Mouse (Mus musculus): ENCODE data around the gene Rrh. TPM values are rescaled to one million over a fixed set of nuclear protein-coding genes. Genes with fewer than 3 reads are reported as not detected.

The Rrh gene
- 0.37 and 1.5 TPM in 2 replicates for total RNA-seq (2017)

DNA sequence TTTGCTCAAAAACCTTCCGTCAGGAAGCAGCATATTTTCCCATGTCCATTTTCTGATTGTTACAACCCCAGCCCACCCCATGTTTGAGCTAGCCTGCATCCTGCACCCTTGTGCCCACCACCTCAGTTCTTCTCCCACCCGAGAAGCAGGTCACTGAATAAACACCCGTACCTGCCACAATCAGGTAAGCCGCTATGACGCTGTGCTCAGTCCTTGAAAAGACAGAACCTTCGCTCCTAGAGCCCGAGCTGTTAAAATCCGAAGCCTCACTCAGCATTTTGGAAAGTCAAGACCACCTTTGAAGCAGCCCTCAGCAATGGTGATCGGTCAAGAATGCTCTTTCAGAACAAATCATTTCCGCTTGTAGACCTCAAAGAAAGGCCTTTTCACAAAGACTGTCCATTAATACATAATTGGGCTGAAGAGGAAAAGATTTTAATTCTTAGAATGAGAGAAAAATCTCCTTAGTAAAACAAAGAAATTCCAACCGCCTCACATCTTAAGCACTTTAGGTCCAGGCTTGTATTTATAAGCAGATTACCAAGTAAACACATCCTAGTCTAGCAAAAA lies at the start of gene Rrh:
Gene Rrh, minus strand, starts transcription at position 382 of the 570 bp plus-strand sequence.
- ATAC-seq (ENCODE audit: extremely low read depth, insufficient number of reproducible peaks, low FRiP score, poor library complexity, severe bottlenecking), result no peak

DNA sequence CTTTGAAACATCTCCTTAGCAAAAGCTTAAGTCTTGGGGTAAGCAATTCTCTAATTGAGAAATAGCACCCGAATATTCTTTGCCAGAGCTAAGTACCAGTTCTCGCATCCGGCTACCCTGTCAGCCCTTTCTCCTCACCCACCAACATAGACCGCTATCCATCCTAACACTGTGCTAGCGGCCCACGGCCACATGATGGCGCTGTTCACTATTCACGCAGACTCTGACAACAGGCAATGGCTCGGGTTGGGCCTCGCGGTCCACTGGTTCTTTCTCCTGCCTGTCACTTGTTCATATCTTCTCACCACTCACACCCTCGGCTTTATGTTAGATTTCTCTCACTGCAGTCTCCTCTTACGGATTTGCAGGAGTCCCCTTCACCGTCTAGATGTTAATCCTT lies 41.3 kb upstream of the Rrh start:
- peak; percentile 58; the same call in 1 of the 2 replicates for ATAC-seq (ENCODE audit: extremely low read depth, insufficient number of reproducible peaks, low FRiP score, poor library complexity, severe bottlenecking)

DNA sequence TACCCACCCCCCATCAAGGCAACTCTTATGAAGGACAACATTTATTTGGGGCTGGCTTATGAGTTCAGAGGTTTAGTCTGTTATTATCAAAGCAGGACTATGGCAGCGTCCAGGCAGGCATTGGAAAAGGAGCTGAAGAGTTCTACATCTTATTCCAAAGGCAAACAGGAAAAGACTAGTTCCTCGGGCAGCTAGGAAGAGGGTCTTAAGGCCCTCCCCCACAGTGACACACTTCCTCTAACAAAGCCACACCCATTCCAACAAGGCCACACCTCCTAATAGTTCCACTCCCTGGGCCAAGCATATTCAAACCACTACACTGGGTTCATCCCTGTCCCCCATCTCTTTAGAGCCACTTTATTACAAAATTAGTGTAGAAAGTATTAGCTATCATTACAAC lies 40.2 kb upstream of the Rrh start:
- no peak for ATAC-seq (ENCODE audit: extremely low read depth, insufficient number of reproducible peaks, low FRiP score, poor library complexity, severe bottlenecking)

DNA sequence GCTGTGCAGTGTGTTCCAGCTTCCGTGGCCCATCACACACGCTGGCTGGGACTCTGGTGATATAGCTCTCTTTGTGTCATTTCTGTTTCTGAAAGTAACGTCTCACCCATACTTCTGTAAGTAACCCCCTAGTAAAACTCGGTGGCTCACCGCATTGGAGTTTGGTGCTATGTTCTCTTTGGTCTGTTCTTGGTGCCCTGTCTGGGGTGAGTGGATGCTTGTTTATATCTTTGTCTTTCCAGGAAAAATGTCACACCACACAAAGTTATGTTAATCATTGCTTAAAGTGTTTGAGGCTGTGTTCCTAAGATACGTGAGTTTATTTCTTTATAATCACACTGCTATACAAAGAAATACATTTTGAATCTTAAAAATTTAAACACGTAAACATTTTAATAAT lies 24.5 kb upstream of the Rrh start:
- no peak for ATAC-seq (ENCODE audit: extremely low read depth, insufficient number of reproducible peaks, low FRiP score, poor library complexity, severe bottlenecking)

DNA sequence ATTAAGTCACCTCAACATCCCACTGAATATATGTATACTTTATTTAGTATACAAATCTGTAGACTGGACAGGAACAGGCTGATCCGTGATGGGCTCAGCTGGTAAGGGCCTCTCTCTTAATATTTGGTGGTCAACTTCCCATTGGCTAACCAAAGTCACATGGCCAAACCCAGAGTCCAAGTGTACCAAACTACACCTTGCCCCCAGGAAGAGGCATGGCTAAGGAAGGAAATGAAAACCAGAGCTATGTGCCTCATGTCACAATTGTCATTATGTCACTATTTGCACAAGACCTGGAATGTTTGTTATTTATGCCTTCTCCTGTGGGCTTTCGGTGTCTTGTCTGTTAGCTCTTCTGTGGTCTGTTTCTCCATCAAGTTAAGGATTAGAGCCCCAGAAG lies 23.5 kb upstream of the Rrh start:
- no peak for ATAC-seq (ENCODE audit: extremely low read depth, insufficient number of reproducible peaks, low FRiP score, poor library complexity, severe bottlenecking)

DNA sequence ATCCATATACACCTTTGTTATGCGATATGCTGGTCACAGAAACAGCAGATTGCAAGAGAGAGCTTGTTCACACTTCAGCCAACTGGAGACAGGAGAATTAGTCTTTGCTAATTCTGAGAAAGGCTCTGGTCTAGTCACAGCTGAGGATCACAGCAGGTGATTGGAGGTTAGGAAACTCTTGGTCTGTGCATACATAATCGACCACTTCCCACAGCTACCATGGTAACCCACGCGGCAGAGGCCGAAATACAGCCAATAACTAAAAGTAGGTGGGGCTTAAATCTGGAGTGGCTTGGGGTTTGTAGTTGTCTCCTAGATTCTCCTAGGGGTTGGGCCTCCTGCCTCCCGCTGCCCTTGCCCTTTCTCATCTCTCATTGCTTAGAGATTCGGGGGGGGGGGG lies 15.6 kb upstream of the Rrh start:
- ATAC-seq (ENCODE audit: extremely low read depth, insufficient number of reproducible peaks, low FRiP score, poor library complexity, severe bottlenecking), result no peak

DNA sequence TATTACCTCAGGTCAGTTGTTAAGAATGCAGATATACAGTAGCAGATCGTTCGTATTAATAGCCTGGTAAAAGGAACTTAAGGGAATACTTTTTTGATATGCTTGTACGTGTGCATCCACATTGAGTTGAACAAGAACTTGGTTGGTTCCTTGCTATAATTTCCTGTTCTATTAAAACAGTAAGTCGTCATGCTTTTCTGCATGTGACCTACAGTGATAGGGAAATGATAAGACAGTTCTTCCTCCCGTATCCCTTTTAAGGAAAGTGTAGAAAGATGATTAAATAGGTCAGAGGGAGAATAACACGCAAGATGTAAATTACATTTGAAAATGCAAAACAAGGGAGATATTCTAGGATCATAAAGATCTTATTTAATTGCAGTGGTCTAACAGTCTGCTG lies 14.6 kb upstream of the Rrh start:
- no peak for ATAC-seq (ENCODE audit: extremely low read depth, insufficient number of reproducible peaks, low FRiP score, poor library complexity, severe bottlenecking)

DNA sequence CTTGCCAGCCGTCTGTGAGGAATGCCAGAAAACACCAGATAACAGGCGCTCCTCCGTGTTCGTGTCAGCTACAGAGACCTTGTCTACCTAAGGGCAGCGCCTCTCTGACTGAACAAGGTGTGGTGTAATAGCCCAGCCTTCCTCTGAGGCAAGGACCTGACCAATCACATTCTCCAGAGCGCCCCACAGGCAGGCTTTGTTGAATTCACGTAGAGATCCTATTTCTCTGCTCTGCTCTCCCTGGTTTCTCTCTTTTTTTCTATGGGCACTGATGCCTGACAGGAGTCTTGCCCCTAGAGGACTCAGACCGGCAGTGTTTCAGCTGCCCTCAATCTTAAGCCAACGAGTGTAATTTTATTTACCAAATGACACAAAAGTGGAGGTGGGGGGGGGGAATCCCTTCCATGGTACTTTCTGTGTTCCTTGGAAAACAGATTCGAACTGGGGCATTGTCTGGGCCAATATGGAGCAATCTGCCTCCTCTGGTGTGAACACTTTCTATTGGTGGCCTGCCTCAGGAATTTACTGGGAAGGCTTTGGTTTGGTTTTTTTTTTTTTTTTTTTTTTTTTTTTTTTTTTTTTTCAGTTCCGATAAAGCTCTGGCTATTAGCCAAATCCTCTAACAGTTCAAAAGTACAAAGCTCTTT lies 13.8 kb upstream of the Rrh start:
- no peak; the same call in 1 of the 2 replicates for ATAC-seq (ENCODE audit: extremely low read depth, insufficient number of reproducible peaks, low FRiP score, poor library complexity, severe bottlenecking)

DNA sequence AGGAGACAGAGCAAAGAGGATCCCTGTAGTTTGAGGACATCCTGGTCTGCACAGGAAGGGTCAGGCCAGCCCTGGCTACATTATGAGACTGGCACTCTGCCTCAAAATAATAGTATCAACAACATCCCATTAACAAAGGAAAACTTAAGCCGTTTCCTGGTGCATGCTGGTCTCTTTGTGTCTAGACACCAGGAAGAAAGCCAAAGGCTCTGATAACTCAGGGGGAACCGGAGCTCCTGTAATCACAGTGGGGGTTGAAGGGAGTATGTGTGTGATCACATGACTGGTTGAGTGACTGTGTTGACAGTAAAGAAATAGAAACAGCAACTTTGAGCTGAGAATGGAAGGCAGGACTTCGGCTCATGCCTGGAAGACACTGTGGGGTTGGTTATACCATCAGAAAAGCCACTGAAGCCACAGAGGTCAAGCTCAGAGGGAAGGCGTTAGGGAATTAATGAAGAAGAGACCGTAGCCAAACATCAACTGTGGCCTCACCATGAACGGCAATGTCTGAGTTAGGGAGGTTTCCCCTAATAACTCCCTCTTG lies 13.1 kb upstream of the Rrh start, which contains the start of gene Cfi:
Gene Cfi, plus strand, starts transcription at position 497 of the 547 bp plus-strand sequence.
- ATAC-seq (ENCODE audit: extremely low read depth, insufficient number of reproducible peaks, low FRiP score, poor library complexity, severe bottlenecking), result no peak

DNA sequence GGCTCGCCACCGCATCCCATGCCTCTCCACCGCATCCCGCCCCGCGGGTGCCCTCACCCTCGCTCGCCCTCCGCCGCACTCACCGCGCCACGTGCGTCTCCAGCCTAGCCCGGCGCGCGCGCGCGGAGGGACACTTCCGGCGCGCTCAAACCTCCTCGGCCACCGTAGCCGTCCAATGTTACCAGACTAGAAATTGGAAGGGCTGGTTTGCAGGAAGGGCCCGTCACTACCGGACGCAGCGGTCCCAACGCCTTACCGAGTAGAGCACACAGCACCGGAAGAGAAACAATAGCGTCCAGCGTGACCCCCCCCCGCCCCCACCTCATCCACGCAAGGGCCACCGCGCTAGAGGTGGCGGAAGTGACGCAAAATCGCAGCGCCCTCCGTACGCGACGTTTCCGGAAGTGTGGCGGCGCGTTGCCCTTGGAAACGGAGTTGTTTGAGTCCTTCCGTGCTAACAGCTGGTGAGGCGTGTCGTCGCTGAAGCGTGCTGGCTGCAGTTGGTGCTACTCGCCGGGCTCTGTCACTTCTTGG lies 8.7 kb upstream of the Rrh start, which contains the start of gene Gar1:
Gene Gar1, minus strand, starts transcription at position 362 of the 534 bp plus-strand sequence.
- peak; percentile 92 for ATAC-seq (ENCODE audit: extremely low read depth, insufficient number of reproducible peaks, low FRiP score, poor library complexity, severe bottlenecking)

DNA sequence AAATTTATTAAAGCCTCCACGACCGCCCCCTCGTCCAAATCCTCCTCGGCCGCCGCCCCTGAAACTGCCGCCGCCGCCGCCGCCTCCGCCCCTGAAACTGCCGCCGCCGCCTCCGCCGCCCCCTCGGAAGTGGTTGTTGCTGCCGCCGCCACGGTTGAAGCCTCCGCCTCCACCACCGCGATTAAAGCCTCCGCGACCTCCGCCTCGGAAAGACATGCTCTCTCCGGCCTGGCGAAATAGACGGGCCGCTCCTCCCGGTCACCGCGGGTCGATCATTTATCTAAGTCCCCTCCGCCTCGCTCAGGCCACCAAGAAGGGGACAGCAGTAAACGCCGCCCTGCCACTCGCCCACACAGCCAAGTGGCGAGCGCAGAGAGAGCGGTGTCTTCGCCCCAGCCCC lies 8.2 kb upstream of the Rrh start:
- ATAC-seq (ENCODE audit: extremely low read depth, insufficient number of reproducible peaks, low FRiP score, poor library complexity, severe bottlenecking), result no peak

DNA sequence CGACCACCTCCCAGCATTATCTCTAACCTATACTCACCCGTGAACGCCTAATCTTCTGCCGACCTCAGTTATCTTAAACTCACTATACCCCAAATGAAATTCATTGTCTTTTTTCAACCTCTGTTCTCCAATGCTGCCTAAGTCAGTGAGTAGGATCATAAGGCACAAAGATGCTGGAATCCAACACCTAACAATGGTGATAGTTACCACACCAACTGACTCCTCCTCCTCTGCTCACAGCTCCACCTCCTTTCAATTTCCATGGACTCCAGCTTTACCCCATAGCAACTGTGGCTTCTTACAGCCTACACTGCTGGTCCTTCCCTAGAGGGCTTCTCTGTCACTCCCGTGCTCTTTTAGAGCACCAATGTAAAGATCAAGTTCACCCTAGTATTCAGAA lies 5.3 kb upstream of the Rrh start:
- ATAC-seq (ENCODE audit: extremely low read depth, insufficient number of reproducible peaks, low FRiP score, poor library complexity, severe bottlenecking), result no peak

DNA sequence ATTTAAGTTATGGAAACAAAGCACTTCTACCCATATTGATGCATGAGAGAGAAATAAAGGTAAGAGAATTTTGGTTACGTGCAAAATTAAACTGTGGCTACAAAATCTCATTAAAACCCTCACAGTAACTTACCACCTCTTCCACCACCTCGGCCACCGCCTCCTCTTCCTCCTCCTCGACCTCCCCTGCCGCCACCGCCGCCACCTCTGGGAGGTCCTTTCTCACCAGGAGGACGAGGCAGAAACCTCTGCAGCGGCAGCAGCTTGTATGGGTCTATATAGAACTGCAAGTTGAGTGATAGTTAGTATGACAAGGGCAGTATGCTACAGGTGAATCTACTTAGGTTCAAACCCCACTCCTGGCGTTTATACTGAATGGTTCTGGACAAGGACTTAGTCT lies 4.3 kb upstream of the Rrh start:
- ATAC-seq (ENCODE audit: extremely low read depth, insufficient number of reproducible peaks, low FRiP score, poor library complexity, severe bottlenecking), result no peak

DNA sequence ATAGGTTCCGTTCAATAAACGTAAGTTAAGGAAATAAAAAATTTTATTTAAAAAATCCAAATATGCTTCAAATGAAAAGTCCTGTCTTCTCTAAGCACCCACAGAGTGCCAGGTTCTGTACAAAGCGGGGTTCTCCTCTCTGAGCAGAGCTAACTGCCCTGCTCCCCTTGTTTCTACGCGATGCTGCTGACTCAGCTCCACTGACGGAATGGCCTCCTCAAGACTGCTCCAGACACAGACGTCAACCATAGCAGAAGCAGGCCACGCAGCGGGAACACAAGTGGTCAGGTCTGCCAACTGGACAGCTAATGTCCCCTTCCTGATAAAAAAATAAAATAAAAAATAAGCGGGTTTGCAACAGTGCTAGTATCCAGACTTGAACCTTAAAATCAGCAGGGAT lies 2.5 kb upstream of the Rrh start:
- no peak for ATAC-seq (ENCODE audit: extremely low read depth, insufficient number of reproducible peaks, low FRiP score, poor library complexity, severe bottlenecking)

DNA sequence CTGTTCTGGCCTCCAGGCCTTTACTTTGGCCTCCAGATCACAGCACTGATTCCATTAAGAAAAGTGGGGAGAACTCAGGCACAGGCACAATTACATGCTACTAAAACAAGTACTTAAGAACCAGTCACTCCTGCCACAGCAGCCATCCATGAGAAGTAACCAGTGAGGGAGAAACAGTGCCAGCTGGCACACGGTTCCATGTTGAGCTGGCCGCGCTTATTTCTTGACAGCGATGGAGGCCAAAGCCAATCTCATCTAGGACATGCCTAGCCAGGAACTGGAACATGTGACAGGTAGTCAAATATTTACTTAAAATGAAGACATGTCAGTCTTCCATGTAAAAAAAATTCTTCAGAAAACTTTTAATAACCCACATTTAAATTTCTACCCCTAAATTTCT lies 1.8 kb upstream of the Rrh start:
- no peak for ATAC-seq (ENCODE audit: extremely low read depth, insufficient number of reproducible peaks, low FRiP score, poor library complexity, severe bottlenecking)

DNA sequence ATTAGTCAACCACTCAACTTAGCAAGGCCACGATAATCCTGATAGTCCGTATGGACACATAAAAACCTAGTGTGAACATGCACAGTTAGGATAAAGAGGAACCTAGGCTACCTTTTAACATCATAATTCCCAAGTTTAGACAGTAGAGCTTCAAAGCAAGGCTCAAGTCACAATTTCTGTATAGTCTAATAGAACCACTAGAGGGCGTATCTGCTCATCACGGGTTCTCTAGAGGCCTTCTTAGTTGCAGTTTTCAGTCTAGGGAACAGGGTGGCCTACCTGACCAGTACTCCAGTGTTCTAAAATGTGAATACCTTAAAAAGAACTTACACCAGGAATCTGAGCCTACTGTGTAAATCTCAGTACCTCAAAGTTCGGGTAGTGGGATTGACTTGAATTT lies 906 bp upstream of the Rrh start:
- peak; percentile 70; the same call in 1 of the 2 replicates for ATAC-seq (ENCODE audit: extremely low read depth, insufficient number of reproducible peaks, low FRiP score, poor library complexity, severe bottlenecking)

DNA sequence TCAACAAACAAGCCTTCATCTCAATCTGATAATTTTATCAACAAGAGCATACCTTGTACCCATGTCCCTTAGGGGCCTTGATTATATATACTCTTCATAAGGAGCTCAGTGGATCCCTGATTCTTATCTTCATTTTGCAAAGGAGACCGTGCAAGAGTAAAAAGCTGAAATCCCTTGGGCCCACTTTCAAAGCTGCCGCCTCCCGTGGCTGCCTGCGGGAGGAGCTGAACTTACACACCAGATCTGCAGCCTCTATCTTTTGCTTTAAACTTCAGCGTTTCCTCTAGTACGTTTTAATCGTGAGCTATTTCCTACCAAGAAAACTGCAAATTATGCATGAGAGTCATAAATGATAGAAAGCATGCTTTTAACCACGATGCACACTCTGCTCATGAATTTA lies 651 bp downstream of the Rrh start:
- ATAC-seq (ENCODE audit: extremely low read depth, insufficient number of reproducible peaks, low FRiP score, poor library complexity, severe bottlenecking), result no peak

DNA sequence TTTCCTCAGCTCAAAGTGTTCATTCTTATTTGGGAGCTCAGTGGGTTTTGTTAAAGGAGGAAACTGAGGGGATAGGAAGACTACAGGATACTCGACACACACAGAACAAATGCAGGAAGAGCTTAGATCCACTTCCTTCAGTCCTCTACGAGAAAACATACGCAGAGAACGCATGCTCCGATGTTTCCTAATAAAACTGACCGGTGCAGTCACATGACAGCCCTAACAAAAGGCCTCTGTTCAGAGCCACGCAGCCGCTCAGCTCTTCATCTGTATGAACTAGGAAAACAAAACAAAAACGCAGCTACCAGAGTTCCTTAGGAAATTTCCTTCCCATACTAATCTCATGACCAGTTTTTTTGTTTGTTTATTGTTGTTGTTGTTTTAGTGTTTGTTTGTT lies 1.5 kb downstream of the Rrh start:
- no peak for ATAC-seq (ENCODE audit: extremely low read depth, insufficient number of reproducible peaks, low FRiP score, poor library complexity, severe bottlenecking)

DNA sequence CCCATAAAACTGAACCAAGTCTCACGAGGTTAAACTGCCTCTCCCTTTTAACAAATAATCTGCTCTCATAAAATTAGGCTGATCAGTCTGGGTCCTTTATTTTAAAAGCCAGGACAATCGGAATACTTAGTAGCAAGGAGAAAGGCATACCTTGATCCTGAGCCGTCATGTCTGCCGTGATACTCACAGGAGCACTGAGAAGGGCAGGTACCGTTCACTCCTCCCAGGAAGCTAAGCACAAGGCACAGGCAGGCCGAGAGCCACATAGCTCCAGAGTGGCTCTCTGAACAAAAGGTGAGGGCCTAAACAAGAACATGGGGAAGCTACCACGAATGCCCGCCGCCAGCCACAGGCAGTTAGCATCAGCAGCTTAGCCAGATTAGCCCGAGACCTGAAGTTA lies 18.6 kb downstream of the Rrh start, which contains the start of gene Lrit3:
Gene Lrit3, minus strand, starts transcription at position 266 of the 400 bp plus-strand sequence.
- ATAC-seq (ENCODE audit: extremely low read depth, insufficient number of reproducible peaks, low FRiP score, poor library complexity, severe bottlenecking), result no peak

DNA sequence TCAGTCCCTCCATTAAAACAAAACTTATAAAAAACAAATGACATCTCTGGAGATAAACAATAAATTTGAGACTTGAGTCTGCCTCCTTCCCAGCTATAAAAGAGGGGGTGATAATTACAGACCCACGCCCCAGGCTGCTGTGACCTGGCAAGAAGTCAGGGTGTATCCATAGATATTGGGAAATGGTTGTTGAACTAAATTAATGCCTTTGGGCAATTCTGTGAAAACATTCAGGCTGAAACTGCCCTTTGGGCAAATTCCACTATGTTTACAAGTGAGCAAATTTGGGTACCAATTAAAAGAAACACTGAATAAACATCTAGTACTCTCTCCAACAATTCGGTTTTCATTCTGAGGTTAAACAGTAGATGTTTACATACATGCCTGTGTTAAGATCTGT lies 23.4 kb downstream of the Rrh start:
- ATAC-seq (ENCODE audit: extremely low read depth, insufficient number of reproducible peaks, low FRiP score, poor library complexity, severe bottlenecking), result no peak
